Mouse (Mus musculus): ENCODE results near the gene Slc9a6.

The Slc9a6 gene

GRCm38 (mm10) chrX:56665226-56665973 is 55.8 kb downstream of the Slc9a6 start:
- DNase-seq (ENCODE audit: low spot score) = no peak

- DNase-seq (ENCODE audit: low spot score) = no peak
These were observed 57.7 kb downstream of the Slc9a6 start for GRCm38 (mm10) chrX:56667296-56667695.

DNA sequence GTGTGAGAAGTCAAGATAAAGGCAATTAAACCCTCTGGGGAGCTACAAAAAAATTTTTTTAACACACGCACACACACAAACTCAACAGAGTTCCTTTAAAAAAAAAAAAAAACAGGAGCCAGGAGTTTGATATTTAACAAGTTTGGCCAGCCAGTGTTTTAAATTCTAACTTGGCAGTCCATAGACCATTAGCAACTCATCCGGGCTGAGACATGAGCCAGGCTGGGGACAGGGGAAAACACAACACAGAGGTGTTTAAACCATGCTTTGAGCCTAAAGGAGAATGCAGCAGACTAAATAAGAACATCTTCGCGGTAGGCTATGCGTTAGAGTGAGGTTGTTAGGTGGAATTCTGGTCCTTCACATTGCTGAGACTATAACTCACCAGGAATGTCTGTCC is 58.5 kb downstream of the Slc9a6 start:
- no peak for DNase-seq (ENCODE audit: low spot score)

- no peak for DNase-seq (ENCODE audit: low spot score)
These were observed 58.9 kb downstream of the Slc9a6 start for GRCm38 (mm10) chrX:56668501-56668900.

GRCm38 (mm10) chrX:56675556-56675955 is 66.0 kb downstream of the Slc9a6 start:
- DNase-seq (ENCODE audit: low spot score) = no peak

DNA sequence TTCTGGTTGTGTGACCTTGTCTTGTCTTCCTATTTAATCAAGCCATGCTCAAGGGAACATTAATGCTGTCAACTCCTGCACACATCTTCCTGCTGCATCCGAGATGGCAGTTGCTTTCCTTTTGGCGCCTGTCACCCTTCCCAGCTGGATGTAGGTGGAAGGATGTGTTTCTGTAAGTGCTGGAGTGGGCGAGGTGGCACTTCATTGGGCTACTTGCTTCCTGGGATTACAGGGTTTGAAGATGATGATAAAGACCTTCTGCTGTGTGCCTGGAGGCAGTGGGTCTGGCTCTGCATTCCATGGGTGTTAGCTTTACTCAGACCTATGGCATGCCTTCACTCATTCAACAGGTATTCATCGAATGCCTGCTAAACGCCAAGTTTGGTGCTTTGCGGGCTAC is 68.2 kb downstream of the Slc9a6 start:
- no peak for DNase-seq (ENCODE audit: low spot score)

- no peak for DNase-seq (ENCODE audit: low spot score)
These were observed 69.5 kb downstream of the Slc9a6 start for GRCm38 (mm10) chrX:56679066-56679465.

- no peak for DNase-seq (ENCODE audit: low spot score)
These were observed 72.7 kb downstream of the Slc9a6 start for GRCm38 (mm10) chrX:56682156-56682720.

DNA sequence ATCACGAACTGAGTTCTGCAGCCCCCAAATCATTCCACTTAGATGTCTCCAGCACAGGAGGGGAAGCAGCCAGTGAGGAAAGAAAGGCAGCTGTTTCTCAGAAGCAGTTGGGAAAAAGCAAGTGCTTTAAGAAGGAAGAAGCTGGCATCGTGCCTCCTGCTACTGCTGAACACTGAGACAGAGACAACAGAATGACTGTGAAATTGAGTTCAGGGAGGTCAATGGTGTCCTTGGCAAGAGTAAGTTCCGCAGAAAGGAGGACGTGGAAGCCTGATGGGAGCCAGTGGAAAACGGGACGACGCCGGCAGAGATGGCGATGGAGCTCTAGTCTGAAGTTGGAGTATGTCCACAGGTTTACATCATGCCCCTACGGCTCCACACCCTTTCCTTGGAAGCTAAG is 74.0 kb downstream of the Slc9a6 start:
- DNase-seq (ENCODE audit: low spot score) = no peak

DNA sequence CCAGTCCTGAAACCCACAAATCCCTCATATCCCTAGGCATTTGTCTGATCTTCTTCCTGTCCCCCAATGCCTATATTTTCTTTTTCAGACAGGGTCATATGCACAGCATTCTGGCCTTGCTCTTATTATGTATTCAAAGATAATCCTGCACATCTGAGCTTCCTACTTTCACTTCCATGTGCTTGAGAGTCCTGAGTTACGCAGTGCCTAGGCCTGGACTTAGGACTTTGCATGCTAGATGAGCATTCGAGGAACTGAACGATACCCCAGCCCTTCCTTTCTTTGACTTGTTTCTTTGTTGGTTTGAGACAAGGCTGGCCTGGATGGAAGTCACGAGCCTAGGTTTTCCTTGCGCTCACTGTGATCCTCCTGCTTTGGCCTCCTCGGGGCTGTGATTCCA is 83.0 kb downstream of the Slc9a6 start:
- DNase-seq (ENCODE audit: low spot score) = no peak

GRCm38 (mm10) chrX:56694539-56694938 is 85.0 kb downstream of the Slc9a6 start:
- no peak for DNase-seq (ENCODE audit: low spot score)

- no peak for DNase-seq (ENCODE audit: low spot score)
These were observed 87.7 kb downstream of the Slc9a6 start for GRCm38 (mm10) chrX:56697199-56697780.

DNA sequence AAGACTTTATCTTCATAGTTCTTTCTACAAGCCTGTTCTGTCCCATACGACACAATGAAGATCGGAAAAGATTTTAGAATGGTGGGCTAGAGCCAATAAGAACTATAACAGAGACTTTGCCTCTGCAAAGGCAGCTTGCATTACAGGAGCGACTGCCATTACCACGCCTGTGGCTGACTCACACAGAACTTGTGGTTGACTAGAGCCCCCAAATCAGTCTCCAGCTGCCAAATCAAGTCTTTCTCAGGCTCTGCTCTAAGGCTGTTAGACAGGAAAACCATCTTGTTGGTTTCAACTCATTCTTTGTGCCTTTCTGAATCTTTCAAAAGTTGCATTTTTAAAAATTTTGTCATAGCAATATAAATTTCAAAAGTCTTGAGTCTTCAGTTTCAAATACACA is 88.3 kb downstream of the Slc9a6 start:
- no peak for DNase-seq (ENCODE audit: low spot score)

GRCm38 (mm10) chrX:56701261-56701660 is 91.7 kb downstream of the Slc9a6 start:
- no peak for DNase-seq (ENCODE audit: low spot score)

DNA sequence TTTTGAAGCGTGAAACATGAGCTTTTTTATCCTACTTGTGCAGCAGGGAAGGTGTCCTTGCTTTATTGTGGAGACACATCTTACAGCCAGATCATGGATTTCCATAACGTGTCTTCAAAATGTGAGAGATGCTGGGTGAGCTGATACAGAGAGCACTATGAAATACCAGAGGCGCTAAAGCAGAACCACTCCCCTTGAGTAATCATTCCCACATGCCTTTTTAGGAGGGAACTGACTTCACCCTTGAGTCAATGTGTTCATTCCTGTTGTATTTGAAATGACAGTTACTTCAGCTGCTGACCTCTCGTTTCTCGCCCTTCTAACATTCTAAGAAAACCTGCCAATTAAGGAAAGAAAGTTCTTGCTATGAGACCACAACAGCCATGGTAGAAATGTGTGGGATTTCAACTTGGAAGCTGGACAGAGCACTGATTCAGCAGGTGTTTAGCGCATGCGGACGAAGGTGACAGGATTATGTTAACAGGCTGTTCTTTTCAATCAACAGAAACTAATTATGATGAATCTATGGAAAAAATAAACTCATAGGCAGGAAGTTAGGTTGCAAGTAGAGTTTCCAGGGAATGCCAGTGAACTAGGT is 94.5 kb downstream of the Slc9a6 start:
- no peak for DNase-seq (ENCODE audit: low spot score)

DNA sequence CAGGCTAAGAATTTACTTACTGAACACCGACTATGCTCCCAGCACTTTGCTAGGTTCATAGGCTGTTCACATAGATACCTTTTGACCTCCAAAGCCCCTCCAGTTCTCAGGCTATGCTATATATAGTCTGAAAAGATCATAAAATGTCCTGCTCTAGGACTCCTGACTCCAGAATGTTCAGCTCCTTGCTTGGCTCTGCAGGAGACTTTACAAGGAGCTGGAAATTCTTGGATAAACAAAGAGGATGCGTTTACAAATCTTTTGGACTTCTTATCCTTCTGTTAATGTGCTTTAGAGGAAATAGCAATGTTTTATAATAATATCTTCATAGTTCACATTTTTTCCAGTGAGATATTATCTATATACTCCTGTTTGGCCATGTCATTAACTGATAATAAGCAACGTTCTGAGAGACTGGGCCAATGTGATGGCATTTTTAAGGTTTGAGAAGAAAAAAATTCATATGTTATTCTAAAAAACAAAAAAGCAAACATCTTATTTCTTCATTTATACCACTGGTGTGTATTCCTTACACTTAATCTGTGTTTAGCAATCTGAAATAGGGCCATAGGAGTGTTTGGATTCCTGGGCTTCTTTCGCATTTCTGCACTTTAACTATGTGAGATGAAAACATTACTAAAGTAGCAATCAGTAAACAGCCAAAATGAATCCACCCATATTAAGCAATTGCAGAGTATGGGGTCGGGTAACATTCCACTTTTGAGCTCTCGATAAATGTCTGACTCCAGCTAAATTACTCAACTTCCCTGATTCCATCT is 99.2 kb downstream of the Slc9a6 start:
- DNase-seq (ENCODE audit: low spot score) = no peak

- DNase-seq (ENCODE audit: low spot score) = no peak
These were observed 101.0 kb downstream of the Slc9a6 start for GRCm38 (mm10) chrX:56710522-56710921.

GRCm38 (mm10) chrX:56712666-56713065 is 103.1 kb downstream of the Slc9a6 start:
- DNase-seq (ENCODE audit: low spot score) = no peak
